Mouse (Mus musculus) adipocyte (in vitro differentiated cells): ENCODE measurements at regions not wholly inside any gene's neighbourhood (a gene's known extent, or its start where the extent isn't known, plus 50 kb on each side); places are given as distances from the start of the nearest gene placed in this dataset.

ENCODE experiments used
- DNase-seq: peaks from one replicate; pipeline ENCODE4 v3.0.0-alpha.2; 2016; ENCODE audit warnings: low spot score

GRCm38 (mm10) chr4:81005507-81006328 lies 95.3 kb downstream of the Lurap1l start:
- DNase-seq = no peak

DNA sequence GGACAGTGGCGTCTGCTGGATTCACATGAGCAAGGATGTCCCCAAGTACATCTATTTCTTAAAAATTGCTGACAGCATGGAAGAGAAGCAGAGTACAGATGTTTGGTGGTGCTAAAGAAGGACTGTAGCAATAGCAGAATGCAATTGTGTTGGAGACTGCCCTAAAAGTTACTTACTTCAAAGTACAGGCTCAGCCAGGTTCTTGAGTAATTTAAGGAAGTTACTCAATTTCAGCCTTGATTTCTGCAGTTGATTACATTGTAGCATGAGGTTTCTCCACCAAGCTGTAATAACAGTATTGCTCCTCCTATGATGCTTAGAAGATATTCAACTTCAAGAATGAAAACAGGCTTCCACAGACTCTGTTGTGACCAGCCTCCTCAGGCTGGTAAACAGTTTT lies 96.1 kb downstream of the Lurap1l start:
- DNase-seq = no peak

GRCm38 (mm10) chr4:81021850-81022249 lies 111.4 kb downstream of the Lurap1l start:
- no peak for DNase-seq

DNA sequence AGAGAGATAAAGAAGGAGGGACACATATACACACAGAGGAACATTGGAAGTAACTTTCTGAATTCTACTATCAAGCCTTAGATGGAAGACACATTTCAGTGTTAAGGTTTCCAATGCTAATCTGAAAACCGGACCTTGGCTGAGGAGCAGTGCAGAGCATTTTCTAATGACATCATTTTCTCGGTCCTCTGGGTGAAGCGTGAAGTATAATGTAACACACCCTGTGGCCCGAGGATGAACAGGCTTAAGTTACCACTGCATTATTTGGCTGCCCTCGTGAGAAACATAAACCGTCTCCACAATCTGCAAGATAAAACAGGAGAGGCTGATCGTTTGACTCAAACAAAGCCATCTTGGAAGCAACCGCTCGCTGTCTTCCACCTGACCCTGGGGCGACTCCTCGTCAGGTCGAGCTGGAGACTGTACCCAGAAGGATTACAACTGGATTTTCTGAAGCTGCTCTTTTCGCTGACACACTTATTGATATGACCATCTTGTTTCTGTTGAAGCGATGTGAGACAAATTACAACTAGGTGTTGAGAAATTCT lies 113.1 kb downstream of the Lurap1l start:
- no peak for DNase-seq

GRCm38 (mm10) chr4:81027558-81027957 lies 117.1 kb downstream of the Lurap1l start:
- DNase-seq = peak; percentile 66

DNA sequence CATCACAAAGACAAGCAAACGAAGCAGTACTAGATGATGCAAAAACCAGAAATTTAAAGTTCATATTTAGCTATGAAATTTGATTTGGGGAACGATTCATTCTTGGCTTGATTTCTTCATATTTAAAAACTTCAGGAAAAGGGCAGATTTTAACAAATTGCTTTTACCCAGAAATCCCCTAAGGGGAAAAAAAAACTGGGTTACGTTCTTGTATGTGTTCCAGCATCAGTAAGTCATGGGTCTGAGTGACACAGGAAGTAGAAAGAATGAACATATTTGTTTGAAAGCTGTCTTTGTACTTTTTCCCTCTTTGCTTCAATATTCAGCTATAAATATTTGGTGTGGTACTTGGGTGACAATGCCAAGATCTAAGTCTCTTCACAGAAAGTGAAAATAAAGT lies 120.2 kb downstream of the Lurap1l start:
- peak; percentile 45 for DNase-seq

DNA sequence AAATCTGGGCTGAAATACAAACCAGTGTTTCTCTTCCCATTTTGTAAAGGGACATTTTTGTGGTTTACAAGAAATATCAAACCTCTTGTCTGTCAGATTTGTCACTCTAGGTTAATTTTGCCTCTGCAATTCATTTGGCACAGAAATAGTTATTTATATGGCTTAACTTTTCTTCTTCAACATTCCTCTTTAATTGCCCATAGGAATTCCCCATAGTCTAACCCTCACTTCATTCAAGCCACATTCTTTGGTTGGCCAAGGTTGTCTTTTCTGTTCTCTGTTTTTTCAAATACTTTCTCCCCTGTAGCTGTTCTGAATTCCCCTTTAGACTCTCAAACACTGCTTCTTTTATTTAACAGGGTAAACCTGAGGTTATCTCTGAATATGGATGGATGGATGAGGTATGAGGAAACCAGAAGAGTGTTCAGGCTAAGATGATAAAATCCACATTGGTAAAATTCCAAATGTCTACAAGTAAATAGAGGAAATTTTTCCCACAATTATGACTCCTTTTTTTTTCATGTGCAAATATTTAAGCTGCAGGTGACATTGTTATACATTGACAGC lies 127.0 kb downstream of the Lurap1l start:
- no peak for DNase-seq

- DNase-seq = peak; percentile 10
Observed at GRCm38 (mm10) chr4:81058227-81058626, 147.8 kb downstream of the Lurap1l start.

DNA sequence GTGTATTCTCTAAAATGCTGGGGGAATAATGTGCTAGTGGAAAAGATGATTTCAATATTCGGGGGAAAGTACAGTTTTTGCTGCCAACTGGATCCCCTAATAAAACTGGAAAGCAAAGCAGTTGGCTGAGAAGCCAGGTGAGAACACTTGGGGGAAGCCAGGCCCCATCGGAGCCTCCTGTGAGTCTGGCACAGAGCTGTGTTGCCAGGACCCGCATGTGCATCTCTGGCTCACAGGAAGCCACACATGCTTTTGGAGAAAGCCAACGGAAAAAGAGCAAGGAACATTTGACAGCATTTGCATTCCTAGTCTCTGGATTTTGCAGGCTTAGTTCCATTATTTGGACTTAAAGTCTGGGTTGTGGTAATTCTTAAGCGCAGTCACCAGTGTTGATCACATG lies 148.4 kb downstream of the Lurap1l start:
- DNase-seq = no peak

GRCm38 (mm10) chr4:81059356-81059755 lies 148.9 kb downstream of the Lurap1l start:
- DNase-seq = peak; percentile 55

DNA sequence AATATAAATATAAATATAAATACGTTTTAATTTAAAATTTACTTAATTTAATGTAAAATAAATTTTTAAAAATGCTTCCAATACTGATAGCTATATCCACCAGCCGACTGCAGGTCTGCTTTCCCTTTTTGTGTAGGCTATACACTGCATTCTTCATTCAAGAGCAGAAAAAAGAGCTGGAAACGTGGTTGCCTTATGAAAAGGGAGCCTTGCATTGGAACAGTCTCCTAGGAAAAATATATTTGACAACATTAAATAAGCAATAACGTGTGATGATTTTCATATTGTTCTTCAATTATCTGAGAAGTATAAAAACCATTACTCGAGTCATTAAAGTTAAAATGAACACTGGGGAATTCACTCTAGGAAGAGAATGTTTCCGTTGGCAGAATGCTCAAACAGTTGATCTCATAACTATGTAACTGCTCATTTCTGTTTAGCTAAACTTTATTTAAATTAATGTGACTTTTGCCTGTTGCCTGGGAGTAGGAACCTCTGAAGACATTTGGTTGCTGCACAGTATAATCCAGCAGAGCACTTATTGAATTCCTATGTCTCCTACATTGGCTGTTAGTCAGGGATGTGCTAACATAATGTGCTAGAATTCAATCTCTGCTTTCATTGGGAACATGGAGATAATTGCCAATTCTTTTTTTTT lies 172.0 kb downstream of the Lurap1l start:
- DNase-seq = no peak

DNA sequence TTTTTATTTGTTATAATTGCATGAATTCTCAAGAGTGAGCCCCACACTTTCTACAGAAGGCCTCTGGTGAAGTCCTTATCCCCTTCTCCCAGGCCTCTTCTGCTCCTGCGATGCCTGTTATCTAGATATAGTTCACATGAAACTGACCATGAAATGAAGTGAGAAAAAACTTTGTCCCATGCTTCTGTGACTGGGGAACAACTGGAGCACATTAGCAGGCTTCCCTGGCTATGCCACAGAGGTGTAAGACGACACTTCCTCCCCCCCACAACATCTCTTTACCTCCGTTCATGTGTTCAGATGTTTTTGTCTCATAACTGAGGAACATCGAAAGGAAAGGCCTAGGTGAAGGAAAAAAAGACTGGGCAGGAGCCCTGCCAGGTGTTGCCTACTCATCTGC lies 174.7 kb downstream of the Lurap1l start:
- no peak for DNase-seq

DNA sequence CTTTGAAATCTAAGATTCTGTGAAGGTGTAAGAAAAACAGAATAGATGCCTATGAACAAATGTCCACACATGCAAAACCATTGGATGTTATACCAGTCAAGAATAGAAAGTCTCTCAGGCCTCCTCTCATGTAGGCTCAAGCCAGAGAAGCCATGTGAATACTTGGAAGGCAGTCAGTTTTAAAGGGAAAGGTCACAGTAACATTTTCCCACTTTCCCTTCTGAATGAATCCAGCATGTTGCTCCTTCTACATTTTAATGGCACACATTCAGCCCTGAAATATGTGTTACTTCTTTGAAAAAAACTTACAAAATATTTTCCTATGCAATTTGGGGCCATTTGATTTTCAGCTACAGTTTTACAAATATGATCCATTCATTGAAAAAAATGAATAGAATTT lies 186.1 kb downstream of the Lurap1l start:
- DNase-seq = peak; percentile 74

DNA sequence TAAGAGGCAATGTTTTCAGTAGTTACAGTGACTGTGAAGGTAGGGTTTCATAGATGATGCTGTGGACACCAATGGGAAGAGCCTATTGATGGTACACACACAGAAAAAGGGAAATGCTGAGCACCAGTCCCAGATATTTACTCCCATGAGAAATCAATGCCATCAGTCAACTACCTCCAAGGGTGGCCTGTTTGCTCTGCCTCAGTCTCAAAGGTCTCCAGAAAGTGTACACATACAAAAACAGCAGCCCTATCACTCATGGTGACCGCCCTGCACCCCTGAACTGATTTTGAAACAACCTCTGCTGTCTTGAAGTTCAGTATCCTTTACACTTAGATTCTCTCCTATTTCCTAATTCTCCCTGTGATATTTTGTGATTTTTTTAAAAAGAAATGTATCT lies 187.2 kb downstream of the Lurap1l start:
- no peak for DNase-seq

GRCm38 (mm10) chr4:81101049-81101448 lies 190.6 kb downstream of the Lurap1l start:
- no peak for DNase-seq

- DNase-seq = peak; percentile 29
Observed at GRCm38 (mm10) chr4:81111307-81111706, 200.9 kb downstream of the Lurap1l start.

GRCm38 (mm10) chr4:81116411-81116810 lies 206.0 kb downstream of the Lurap1l start:
- DNase-seq = no peak

- DNase-seq = no peak
Observed at GRCm38 (mm10) chr4:81124155-81124554, 213.7 kb downstream of the Lurap1l start.

DNA sequence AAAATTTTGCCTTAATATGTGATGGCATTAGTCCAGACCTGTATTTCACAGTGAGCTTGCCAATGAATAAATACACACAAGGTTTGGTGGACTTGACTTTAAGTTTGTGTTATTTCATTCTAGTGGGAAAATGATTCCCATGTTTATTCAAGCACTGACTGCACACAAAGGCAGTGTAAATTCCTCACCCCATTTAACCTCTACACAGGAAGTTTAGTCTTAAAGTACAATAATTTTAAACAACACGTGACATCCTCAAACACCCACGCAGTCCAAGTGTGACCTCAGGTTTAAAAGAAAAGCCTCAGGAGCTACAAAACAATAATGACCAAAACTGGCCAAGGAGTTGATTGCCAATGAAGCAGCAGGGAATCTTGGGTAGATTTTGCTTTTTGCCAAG lies 219.4 kb downstream of the Lurap1l start:
- peak; percentile 11 for DNase-seq

- DNase-seq = no peak
Observed at GRCm38 (mm10) chr4:81173111-81173510, 262.7 kb downstream of the Lurap1l start.

GRCm38 (mm10) chr4:81177443-81178041 lies 265.1 kb downstream of the Mpdz start:
- no peak for DNase-seq

DNA sequence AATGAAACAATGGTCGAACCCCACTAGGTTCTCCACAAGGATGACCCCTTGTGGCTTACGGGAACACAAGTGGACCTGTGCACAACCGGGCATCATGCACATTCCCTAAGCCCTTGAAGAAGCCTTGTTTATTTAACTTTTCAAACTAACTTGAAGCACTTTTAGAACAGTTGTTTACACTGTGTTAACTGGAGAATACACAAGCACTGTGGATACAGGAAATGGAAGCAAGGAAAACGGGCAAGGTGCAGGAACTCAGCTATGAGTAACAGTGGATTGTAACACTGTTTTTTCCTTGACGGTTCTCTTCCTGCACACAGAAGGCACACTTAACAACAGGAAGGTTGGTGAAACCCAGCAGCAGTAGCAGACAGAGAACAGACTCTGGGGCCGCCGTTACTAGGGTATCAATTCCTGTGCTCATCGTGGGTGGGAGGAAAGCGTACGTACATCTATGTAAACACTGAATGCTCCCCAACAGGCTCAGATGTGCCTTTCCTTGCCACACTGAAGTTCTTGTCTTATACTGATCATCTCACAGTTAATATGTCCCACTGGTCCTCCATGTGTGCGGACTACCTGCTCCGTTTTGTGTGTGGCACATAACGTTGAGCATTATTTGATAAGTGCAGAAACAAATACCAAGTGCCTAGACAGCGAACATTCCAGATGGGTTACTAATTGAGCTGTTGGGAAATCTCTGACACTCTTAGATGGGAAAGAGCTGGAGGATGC lies 264.4 kb downstream of the Mpdz start:
- DNase-seq = no peak
